Mouse (Mus musculus) midbrain, embryonic 11.5 days (tissue): ENCODE data around the gene Arhgap22. TPM values are rescaled to one million over a fixed set of nuclear protein-coding genes. Genes with fewer than 3 reads are reported as not detected.

ENCODE experiments used
- ATAC-seq: fragments of 200-750 bp; cut with Nextera tagmentation; 2 replicates; pipeline ENCODE4 v1.8.0; 2017; ENCODE audit warnings: moderate TSS enrichment, moderate library complexity; ENCODE audit not compliant: low FRiP score
- DNase-seq: peaks from one replicate; pipeline ENCODE4 v3.0.0; 2015; ENCODE audit warnings: low spot score; ENCODE audit errors: missing footprints
- H3K27ac ChIP-seq: fragments of 300-500 bp; sonication (generic); 2 replicates; pipeline ENCODE4 v1.5.1; 2014; ENCODE audit warnings: low read depth, low read length
- H3K27me3 ChIP-seq: fragments of 300-500 bp; sonication (generic); 2 replicates; pipeline ENCODE4 v1.6.1; 2014; ENCODE audit warnings: mild to moderate bottlenecking, low read length, moderate library complexity, mixed read lengths; ENCODE audit not compliant: control insufficient read depth, insufficient read depth
- H3K36me3 ChIP-seq: fragments of 300-500 bp; sonication (generic); 2 replicates; pipeline ENCODE4 v1.6.1; 2014; ENCODE audit warnings: mild to moderate bottlenecking, low read length, moderate library complexity, mixed read lengths; ENCODE audit not compliant: control insufficient read depth, insufficient read depth
- H3K4me1 ChIP-seq: fragments of 300-500 bp; sonication (generic); 2 replicates; pipeline ENCODE4 v1.6.1; 2014; ENCODE audit warnings: low read length; ENCODE audit not compliant: control insufficient read depth, insufficient read depth
- H3K4me2 ChIP-seq: fragments of 300-500 bp; sonication (generic); 2 replicates; pipeline ENCODE4 v1.6.1; 2014; ENCODE audit warnings: mild to moderate bottlenecking, moderate library complexity
- H3K4me3 ChIP-seq: fragments of 300-500 bp; sonication (generic); 2 replicates; pipeline ENCODE4 v1.5.1; 2014; ENCODE audit warnings: low read depth, low read length
- H3K9ac ChIP-seq: fragments of 300-500 bp; sonication (generic); 2 replicates; pipeline ENCODE4 v1.6.1; 2014; ENCODE audit warnings: low read length
- H3K9me3 ChIP-seq: fragments of 300-500 bp; sonication (generic); 2 replicates; pipeline ENCODE4 v1.6.1; 2016; ENCODE audit warnings: low read length; ENCODE audit not compliant: control insufficient read depth
- WGBS: fragments of 180-500 bp; shearing (Covaris S2); extraction: QIAGEN DNeasy Blood & Tissue Kit; methylation state at CpG from one replicate; pipeline ENCODE4 v1.1.7; 2014; 5-methylcytosine and 5-hydroxymethylcytosine counted together
- polyA plus RNA-seq: library from polyadenylated mRNA; unstranded; fragments of >200 nt; fragmentation: Nextera tagmentation; extraction: Ambion mirVana; gene quantifications from 2 replicates; pipeline ENCODE4 v1.2.1, GENCODE M21; 2014

Gene Arhgap22
- polyA plus RNA-seq, 1 experiment from 2014 or later = 1.5 TPM

DNA sequence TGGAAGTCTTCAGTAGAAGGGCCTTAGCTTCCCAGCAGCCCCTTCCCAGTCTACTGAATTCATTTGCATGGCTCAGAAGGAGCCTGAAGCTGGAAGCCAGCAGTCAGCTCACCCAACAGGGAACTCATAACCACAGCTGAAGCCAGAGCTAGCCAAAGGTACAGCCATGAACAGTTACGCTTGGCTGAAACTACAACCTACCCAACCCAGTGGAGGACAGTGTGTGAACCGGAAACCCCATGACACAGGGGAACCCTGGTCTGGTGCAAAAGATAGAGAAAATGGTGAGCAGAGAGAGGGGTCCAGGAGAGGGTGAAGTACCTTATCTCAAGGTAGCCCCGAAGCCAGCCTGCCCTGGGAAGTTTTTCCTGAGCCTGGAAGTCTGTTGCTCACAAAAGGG lies 17.5 kb downstream of the Arhgap22 start:
- Histone ChIP-seq H3K36me3 (no peaks in the 10 kb centered on the region), H3K27me3 (no peaks in the 10 kb centered on the region), H3K9me3 (no peaks in the 10 kb centered on the region), H3K4me2 (no peak overlapping the region), H3K27ac (no peak overlapping the region), H3K9ac (no peak overlapping the region), H3K4me3 (no peak overlapping the region), H3K4me1 (no peaks in the 10 kb centered on the region)
- DNase-seq (no peak), ATAC-seq (no peak)
- 89% methylated on average over 3 of the region's 3 CpGs for WGBS

- 81% methylated on average over 5 of the region's 5 CpGs for WGBS
- no peaks in the 10 kb centered on the region for H3K4me1 ChIP-seq
- no peak overlapping the region for H3K27ac ChIP-seq
- DNase-seq (no peak), ATAC-seq (no peak)
- no peak overlapping the region for H3K9ac ChIP-seq
- H3K4me3 ChIP-seq = no peak overlapping the region
- H3K4me2 ChIP-seq = no peak overlapping the region
- H3K27me3 ChIP-seq = no peaks in the 10 kb centered on the region
- no peaks in the 10 kb centered on the region for H3K9me3 ChIP-seq
- H3K36me3 ChIP-seq = no peaks in the 10 kb centered on the region
These were observed 18.2 kb downstream of the Arhgap22 start for GRCm38 (mm10) chr14:33232048-33232447.

GRCm38 (mm10) chr14:33235661-33236060 lies 21.8 kb downstream of the Arhgap22 start:
- Histone ChIP-seq H3K36me3 (no peaks in the 10 kb centered on the region), H3K4me3 (no peak overlapping the region), H3K9ac (no peak overlapping the region), H3K4me2 (no peak overlapping the region), H3K4me1 (no peaks in the 10 kb centered on the region), H3K27ac (no peak overlapping the region), H3K27me3 (no peaks in the 10 kb centered on the region), H3K9me3 (no peaks in the 10 kb centered on the region)
- WGBS = 74% methylated on average over 6 of the region's 6 CpGs
- ATAC-seq (no peak), DNase-seq (peak; percentile 82)

GRCm38 (mm10) chr14:33240400-33240799 lies 26.6 kb downstream of the Arhgap22 start:
- Histone ChIP-seq H3K27ac (no peak overlapping the region), H3K4me1 (no peaks in the 10 kb centered on the region), H3K4me3 (no peak overlapping the region), H3K36me3 (no peaks in the 10 kb centered on the region), H3K27me3 (no peaks in the 10 kb centered on the region), H3K9ac (no peak overlapping the region), H3K4me2 (no peak overlapping the region), H3K9me3 (no peaks in the 10 kb centered on the region)
- 77% methylated on average over 2 of the region's 2 CpGs for WGBS
- ATAC-seq (no peak), DNase-seq (no peak)

- Histone ChIP-seq H3K9me3 (no peaks in the 10 kb centered on the region), H3K4me2 (no peak overlapping the region), H3K9ac (no peak overlapping the region), H3K36me3 (no peaks in the 10 kb centered on the region), H3K4me3 (no peak overlapping the region), H3K27ac (no peak overlapping the region), H3K27me3 (no peaks in the 10 kb centered on the region), H3K4me1 (no peaks in the 10 kb centered on the region)
- DNase-seq (peak; percentile 44), ATAC-seq (no peak)
- 62% methylated on average over 2 of the region's 2 CpGs for WGBS
These were observed 29.4 kb downstream of the Arhgap22 start for GRCm38 (mm10) chr14:33243261-33243660.

DNA sequence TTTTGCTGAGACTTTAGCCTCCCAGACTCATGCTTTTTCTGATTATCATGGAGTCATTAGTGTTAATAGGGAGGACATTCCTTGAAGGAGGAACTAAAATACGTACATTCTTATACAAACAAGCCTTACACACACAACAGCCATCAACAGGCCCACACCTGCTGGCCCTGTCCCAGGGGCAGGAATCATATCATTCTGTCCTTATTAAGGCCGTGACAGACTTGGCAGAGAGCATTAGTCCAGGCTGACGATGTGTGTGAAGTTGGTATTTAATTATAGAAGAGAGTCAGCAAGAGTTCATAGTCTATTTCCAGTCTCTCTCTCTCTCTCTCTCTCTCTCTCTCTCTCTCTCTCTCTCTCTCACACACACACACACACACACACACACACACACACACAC lies 30.7 kb downstream of the Arhgap22 start:
- WGBS = 86% methylated on average over 3 of the region's 3 CpGs
- no peaks in the 10 kb centered on the region for H3K27me3 ChIP-seq
- no peak for ATAC-seq

GRCm38 (mm10) chr14:33244946-33245345 lies 31.1 kb downstream of the Arhgap22 start:
- no peak for DNase-seq
- 66% methylated on average over 2 of the region's 2 CpGs for WGBS
- no peaks in the 10 kb centered on the region for H3K27me3 ChIP-seq

More for the DNA sequence above, 30.7 kb downstream of the Arhgap22 start:
- H3K4me2 ChIP-seq = no peak overlapping the region
- no peak for DNase-seq
- H3K36me3 ChIP-seq = no peaks in the 10 kb centered on the region
- no peaks in the 10 kb centered on the region for H3K4me1 ChIP-seq
- no peak overlapping the region for H3K27ac ChIP-seq
- no peaks in the 10 kb centered on the region for H3K9me3 ChIP-seq
- no peak overlapping the region for H3K4me3 ChIP-seq
- no peak overlapping the region for H3K9ac ChIP-seq

GRCm38 (mm10) chr14:33246476-33246875 lies 32.6 kb downstream of the Arhgap22 start:
- H3K4me1 ChIP-seq = 0 out of 2 replicates have a peak, but pooled peaks cover 10% of the 10 kb centered on the region
- ATAC-seq = no peak
- 24% methylated on average over 8 of the region's 8 CpGs for WGBS

More at GRCm38 (mm10) chr14:33244946-33245345, 31.1 kb downstream of the Arhgap22 start:
- no peak overlapping the region for H3K27ac ChIP-seq
- no peak for ATAC-seq
- no peaks in the 10 kb centered on the region for H3K9me3 ChIP-seq
- H3K36me3 ChIP-seq = no peaks in the 10 kb centered on the region
- no peak overlapping the region for H3K4me3 ChIP-seq
- H3K9ac ChIP-seq = no peak overlapping the region
- no peak overlapping the region for H3K4me2 ChIP-seq
- H3K4me1 ChIP-seq = no peaks in the 10 kb centered on the region

DNA sequence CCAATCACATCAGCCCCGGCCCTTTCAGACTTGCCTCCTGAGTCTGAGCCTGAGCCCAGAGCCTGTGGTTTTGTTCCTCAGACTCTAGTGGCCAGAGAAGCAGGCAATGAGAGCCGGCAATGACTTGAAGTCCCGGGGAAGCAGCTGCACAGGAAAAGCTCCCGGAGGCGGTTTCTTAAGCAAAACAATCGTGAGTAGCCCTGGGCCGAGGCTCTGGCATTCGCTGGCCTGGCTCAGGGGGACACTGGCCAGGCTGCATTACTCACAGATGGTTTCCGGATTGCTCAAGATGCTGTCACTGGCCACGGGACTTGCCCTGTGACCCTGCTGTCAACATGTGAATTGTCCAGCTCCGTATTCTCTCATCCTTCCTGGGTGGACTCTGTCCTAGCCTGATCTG lies 33.8 kb downstream of the Arhgap22 start:
- no peak for DNase-seq
- Histone ChIP-seq H3K4me1 (0 out of 2 replicates have a peak, but pooled peaks cover 10% of the 10 kb centered on the region), H3K27me3 (peaks cover 9% of the 10 kb centered on the region; the same call in 1 of the 2 replicates), H3K36me3 (no peaks in the 10 kb centered on the region), H3K9me3 (no peaks in the 10 kb centered on the region), H3K27ac (no peak overlapping the region), H3K4me3 (no peak overlapping the region), H3K4me2 (no peak overlapping the region), H3K9ac (no peak overlapping the region)
- WGBS = 37% methylated on average over 11 of the region's 11 CpGs
- no peak for ATAC-seq

More at GRCm38 (mm10) chr14:33246476-33246875, 32.6 kb downstream of the Arhgap22 start:
- Histone ChIP-seq H3K4me2 (no peak overlapping the region), H3K27ac (no peak overlapping the region), H3K4me3 (no peak overlapping the region), H3K36me3 (no peaks in the 10 kb centered on the region), H3K9me3 (no peaks in the 10 kb centered on the region), H3K9ac (no peak overlapping the region), H3K27me3 (peaks cover 7% of the 10 kb centered on the region; the same call in 1 of the 2 replicates)
- DNase-seq = peak; percentile 90
